Mouse (Mus musculus) embryonic fibroblast, embryonic 13.5 days (primary cell): Measurements from ENCODE around the gene Surf6.

ENCODE experiments used
- CTCF ChIP-seq: IDR thresholded peaks from 2 replicates; pipeline ENCODE4 v1.5.1; 2011; ENCODE audit warnings: mild to moderate bottlenecking, control low read depth, low read length, moderate library complexity, borderline replicate concordance; ENCODE audit not compliant: insufficient read depth
- POLR2A ChIP-seq: IDR thresholded peaks from 2 replicates; pipeline ENCODE4 v1.6.1; 2011; ENCODE audit warnings: low read depth, mild to moderate bottlenecking, control low read depth, low read length, moderate library complexity

DNA sequence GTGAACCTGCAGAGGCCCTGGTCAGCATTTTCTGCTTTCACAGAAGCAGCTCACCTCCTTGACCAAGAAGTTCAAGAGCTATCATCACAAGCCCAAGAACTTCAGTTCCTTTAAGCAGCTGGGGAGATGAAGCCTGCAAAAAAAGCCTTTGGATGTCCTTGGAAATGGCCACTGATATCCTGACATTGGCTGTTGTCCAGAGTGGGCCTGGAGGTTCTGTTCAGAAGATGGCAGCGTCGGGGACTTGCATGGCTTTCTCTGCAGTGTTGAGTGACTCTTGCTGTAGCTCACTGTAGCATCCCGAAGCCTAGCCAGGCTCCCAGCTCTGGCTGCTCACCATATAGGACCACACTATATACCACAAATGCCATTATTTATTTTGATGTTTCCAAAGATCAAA is 17.0 kb upstream of the Surf6 start:
- TF ChIP-seq CTCF (no peak), POLR2A (no peak)
